Mouse (Mus musculus) MEL (cell line): ENCODE measurements around the gene Cramp1l.

Experiments used
- CTCF ChIP-seq, 3 experiments: IDR thresholded peaks in 2 of 3; conservative IDR thresholded peaks in 1 of 3; 2 replicates each; pipeline ENCODE4 v1.5.1; 2011 to 2012; ENCODE audit warnings: low read length in 3 of 3, low read depth in 2 of 3, mild to moderate bottlenecking in 2 of 3, improper control_type of control experiment in 1 of 3, inconsistent platforms in 1 of 3, mixed read lengths in 1 of 3, moderate library complexity in 1 of 3; ENCODE audit not compliant: control insufficient read depth in 1 of 3, insufficient read depth in 1 of 3, poor library complexity in 1 of 3, severe bottlenecking in 1 of 3
- EP300 ChIP-seq, 2 experiments: IDR thresholded peaks; 2 replicates each; pipeline ENCODE4 v1.6.1; 2011; ENCODE audit warnings: improper control_type of control experiment in 2 of 2, low read length in 2 of 2, low read depth in 1 of 2, mild to moderate bottlenecking in 1 of 2
- KAT2A ChIP-seq: conservative IDR thresholded peaks from 2 replicates; pipeline ENCODE4 v1.6.1; 2012; ENCODE audit warnings: low read depth, low read length, improper control_type of control experiment, inconsistent platforms
- POLR2AphosphoS2 ChIP-seq: IDR thresholded peaks from 2 replicates; pipeline ENCODE4 v1.6.1; 2011; ENCODE audit warnings: low read length, improper control_type of control experiment
- POLR2AphosphoS5 ChIP-seq: IDR thresholded peaks from 2 replicates; pipeline ENCODE4 v1.6.1; 2012; ENCODE audit warnings: low read depth, borderline replicate concordance, mild to moderate bottlenecking, inconsistent platforms, low read length, moderate library complexity, mixed read lengths
- RAD21 ChIP-seq: IDR thresholded peaks from 2 replicates; pipeline ENCODE4 v1.6.1; 2011; ENCODE audit warnings: mild to moderate bottlenecking, low read depth, low read length, improper control_type of control experiment

- TF ChIP-seq RAD21 (no peak), POLR2AphosphoS5 (no peak), POLR2AphosphoS2 (no peak), EP300 (IDR thresholded peaks at IDR 0.05; ENCODE audit: low read depth in 1 of 2, low read length in 2 of 2) (no peak), KAT2A (no peak), CTCF (IDR thresholded peaks at IDR 0.05 in 2 of 3, conservative IDR thresholded peaks at IDR 0.05 in 1 of 3; ENCODE audit: control insufficient read depth in 1 of 3, insufficient read depth in 1 of 3, low read depth in 2 of 3, low read length in 3 of 3, poor library complexity in 1 of 3, severe bottlenecking in 1 of 3) (no peak)
These were observed 67.4 kb downstream of the Cramp1l start for GRCm38 (mm10) chr17:24948204-24948603.
